Comparison of ENCODE assay signal across 9 mouse cellular contexts in the genomic region with DNA sequence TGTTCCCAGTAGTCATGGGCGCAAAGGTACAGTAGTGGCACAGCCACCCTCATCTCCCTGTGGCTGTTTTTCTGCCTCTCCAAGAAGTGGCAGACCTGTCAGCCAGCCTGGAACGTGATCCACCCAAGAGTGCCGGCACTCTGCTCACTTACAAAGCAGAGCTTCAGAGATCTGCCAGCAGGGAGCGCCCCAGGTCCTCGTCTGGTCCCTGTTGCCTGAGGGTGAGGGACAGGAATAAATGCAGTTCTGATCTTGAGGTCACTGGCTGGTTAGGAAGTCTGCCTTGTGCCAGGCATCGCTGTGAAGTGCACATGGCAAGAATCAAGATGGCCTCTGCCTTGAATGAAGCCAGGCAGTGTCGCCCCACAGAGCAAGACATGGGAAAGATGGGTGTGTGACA. TPM values are rescaled to one million over a fixed set of nuclear protein-coding genes. Genes with fewer than 3 reads are reported as not detected.
DNase-seq lines count a peak whose midpoint lies in the region; ATAC-seq and TF ChIP-seq lines count a peak whose summit lies in the region.
"Had no signal": no experiment of that assay in that cellular context is flagged by ENCODE, and none has a peak within 500 bp of the region (broad histone marks: within the 10 kb centered on the region; RNA-seq: fewer than 3 reads in every experiment).

No protein-coding gene starts in this region.

- H3K36me3 ChIP-seq in heart, postnatal 0 days (replicated peaks; ENCODE audit: control insufficient read depth, insufficient read depth, low read length), result peaks cover 15% of the 10 kb centered on the region; the same call in 1 of the 2 replicates

- TF ChIP-seq POLR2A in brain, embryonic 14.5 days (IDR thresholded peaks at IDR 0.05; ENCODE audit: borderline replicate concordance, extremely low read depth, insufficient read depth, insufficient read length, poor library complexity, severe bottlenecking), result no peak

- no peak overlapping the region for H3K9ac ChIP-seq in heart, postnatal 0 days (replicated peaks; ENCODE audit: low read depth, low read length)
- H3K9ac ChIP-seq: neural tube, embryonic 13.5 days had no signal

- no peaks in the 10 kb centered on the region for H3K27me3 ChIP-seq in heart, postnatal 0 days (ENCODE audit: control insufficient read depth, insufficient read depth, low read length)
- H3K27me3 ChIP-seq: neural tube, embryonic 13.5 days had no signal

- H3K4me3 ChIP-seq in heart, postnatal 0 days (ENCODE audit: low read depth, low read length), result no peak overlapping the region
- H3K4me3 ChIP-seq: neural tube, embryonic 13.5 days had no signal

- 56% methylated on average over 7 of the region's 7 CpGs for WGBS in heart, postnatal 0 days

- no peak for TF ChIP-seq EP300 in heart, postnatal 0 days (IDR thresholded peaks at IDR 0.05; ENCODE audit: low read depth)

- no peak overlapping the region for H3K27ac ChIP-seq in heart, postnatal 0 days (ENCODE audit: low read depth)
- H3K27ac ChIP-seq: neural tube, embryonic 13.5 days had no signal

- H3K9me3 ChIP-seq in heart, postnatal 0 days (replicated peaks; ENCODE audit: control insufficient read depth, low read length), result no peaks in the 10 kb centered on the region
- H3K9me3 ChIP-seq: neural tube, embryonic 13.5 days had no signal

- H3K4me1 ChIP-seq in heart, postnatal 0 days (ENCODE audit: control insufficient read depth, insufficient read depth), result no peaks in the 10 kb centered on the region

- H3K4me2 ChIP-seq in heart, postnatal 0 days (ENCODE audit: low read depth, low read length), result no peak overlapping the region
- H3K4me2 ChIP-seq: neural tube, embryonic 13.5 days had no signal

- ATAC-seq in heart, postnatal 0 days (ENCODE audit: insufficient read depth, low read depth), result peak; percentile 51
- peak; percentile 69 for ATAC-seq in megakaryocyte progenitor cell, adult 5-6 weeks (replicated peaks; ENCODE audit: poor library complexity)

- TF ChIP-seq CTCF in heart, postnatal 0 days (IDR thresholded peaks at IDR 0.05; ENCODE audit: low read depth), result peak; percentile 59
- TF ChIP-seq CTCF in brain, embryonic 14.5 days (IDR thresholded peaks at IDR 0.05; ENCODE audit: borderline replicate concordance, extremely low read depth, insufficient read depth, insufficient read length), result peak; percentile 69

- DNase-seq in heart, postnatal 0 days (ENCODE audit: low spot score), result no peak
- no peak for DNase-seq in heart, adult 8-10 months (ENCODE audit: low spot score)
- DNase-seq in A20 (ENCODE audit: low read depth, low spot score), result peak; percentile 42
- DNase-seq in brain, embryonic 14.5 days (ENCODE audit: low read depth), result peak; percentile 60
- DNase-seq in frontal cortex, postnatal 36 days (ENCODE audit: low spot score in 2 of 2), result peak; percentile 51 to 56
- peak; percentile 67 to 74 for DNase-seq in layer of hippocampus, postnatal 14 days (ENCODE audit: low spot score in 2 of 2)
- DNase-seq in thymus, postnatal 25 days, result peak; percentile 29

RNA-seq across cellular contexts. Expression of a gene that starts 11.4 kb away (rescaled TPM):
- total RNA-seq in heart, postnatal 0 days (2014; rRNA removed; ENCODE audit: low replicate concordance), result 0.12 and 2.6 TPM in 2 replicates
- 0.15 and 0.34 TPM in 2 replicates for polyA plus RNA-seq in heart, postnatal 0 days (2015; fragmentation: Nextera tagmentation; extraction: Ambion mirVana)
- total RNA-seq in heart, adult 8-10 months (2022), result under 1 TPM; 0.16 to 0.52 (median 0.34) TPM
- polyA plus RNA-seq in brain, embryonic 14.5 days (2012; rRNA removed), result 0.41 and 0.48 TPM in 2 replicates
- 1 to 10 TPM; 3.0 to 3.5 TPM for total RNA-seq in layer of hippocampus, postnatal 14 days (2021)
- 0.37 and 0.49 TPM in 2 replicates for total RNA-seq in megakaryocyte progenitor cell, adult 5-6 weeks (2015)
- total RNA-seq in megakaryocyte progenitor cell, adult 5-6 weeks (2017), result 0.46 TPM in 1 of 2 replicates, not detected in the other

Comparison
In these comparisons a context has a peak if more than half of its experiments do, and no peak if none do; other contexts are left out.
1. DNase-seq: peak in A20 (single experiment), brain, embryonic 14.5 days (single experiment), frontal cortex, postnatal 36 days (2 of 2), layer of hippocampus, postnatal 14 days (2 of 2) and thymus, postnatal 25 days (single experiment); none in heart, postnatal 0 days (single experiment) and heart, adult 8-10 months (single experiment).